In the genomic region with DNA sequence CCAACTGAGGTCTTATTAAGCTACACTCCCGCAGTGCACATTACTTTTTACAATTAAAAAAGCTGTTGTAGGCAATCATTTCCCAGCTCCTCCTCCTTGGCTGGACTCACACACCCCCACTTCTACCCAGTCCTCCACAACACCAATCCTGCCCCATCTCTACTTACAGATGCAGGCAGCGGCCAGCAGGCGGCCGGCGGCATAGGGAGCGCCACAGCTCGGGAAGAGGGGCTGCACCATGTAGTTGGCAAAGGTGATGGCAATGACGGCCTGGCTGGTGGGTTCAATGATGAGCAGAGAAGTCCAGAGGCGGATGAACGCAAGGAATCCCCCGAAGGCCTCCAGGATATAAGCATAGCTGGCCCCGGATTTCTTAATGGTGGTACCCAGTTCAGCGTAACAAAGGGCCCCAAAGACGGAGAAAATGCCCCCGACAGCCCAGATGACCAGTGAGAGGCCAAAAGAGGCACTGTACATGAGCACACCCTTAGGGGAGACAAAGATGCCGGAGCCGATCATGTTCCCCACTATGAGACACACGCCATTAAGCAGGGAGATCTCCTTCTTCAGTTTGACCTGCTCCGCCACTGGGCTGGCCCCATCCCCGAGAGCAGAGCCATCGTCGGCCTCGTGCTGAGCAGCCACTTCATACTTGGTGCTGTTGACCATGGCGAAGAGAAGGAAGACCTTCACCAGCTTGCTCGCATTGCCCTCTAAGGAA, we compare ENCODE assay signal across 7 mouse cellular contexts. TPM values are rescaled to one million over a fixed set of nuclear protein-coding genes. Genes with fewer than 3 reads are reported as not detected.
A peak's percentile ranks its signal among the peaks of the same experiment; 100 is the strongest.
DNase-seq lines count a peak whose midpoint lies in the region; TF ChIP-seq lines count a peak whose summit lies in the region.

No protein-coding gene starts in this region.

- DNase-seq in layer of hippocampus, adult 2 months (ENCODE audit: low spot score in 2 of 2) = no peak
- no peak for DNase-seq in layer of hippocampus, adult 9-11 months
- peak; percentile 58 for DNase-seq in kidney, adult 18-20 months
- DNase-seq in lung, postnatal 10 days = peak; percentile 22
- no peak for DNase-seq in urinary bladder, adult 18-20 months (ENCODE audit: low spot score in 2 of 2)
- no peak for DNase-seq in thymus, adult 18-20 months

- no peak overlapping the region for H3K27ac ChIP-seq in layer of hippocampus, adult 2 months
- H3K27ac ChIP-seq in bone marrow, adult 2 months (ENCODE audit: control insufficient read depth, insufficient read depth, low read depth, low read length, poor library complexity) = peak overlapping the region; percentile 38

- TF ChIP-seq CTCF in layer of hippocampus, adult 2 months (conservative IDR thresholded peaks at IDR 0.05) = peak; percentile 43
- 0 out of 2 replicates have a peak, but pooled peaks have one; percentile 2 for TF ChIP-seq CTCF in bone marrow, adult 2 months (IDR thresholded peaks at IDR 0.05; ENCODE audit: control insufficient read depth, insufficient read depth, low read length)

- H3K4me3 ChIP-seq in layer of hippocampus, adult 2 months = no peak overlapping the region
- peak overlapping the region; percentile 5 for H3K4me3 ChIP-seq in bone marrow, adult 2 months (replicated peaks; ENCODE audit: control insufficient read depth, low read depth, low read length)

- WGBS in bone marrow, adult 2 months = 85% methylated on average over 25 of the region's 25 CpGs

- peaks cover 7% of the 10 kb centered on the region for H3K4me1 ChIP-seq in bone marrow, adult 2 months (ENCODE audit: control insufficient read depth, insufficient read depth, low read length)

- TF ChIP-seq POLR2A in bone marrow, adult 2 months (IDR thresholded peaks at IDR 0.05; ENCODE audit: borderline replicate concordance, control insufficient read depth, low read depth, low read length) = no peak

RNA-seq across cellular contexts. Expression of a gene that starts 9.1 kb away (rescaled TPM):
- total RNA-seq in layer of hippocampus, adult 2 months (2021) = 1 to 10 TPM; 1.4 to 2.0 TPM
- polyA plus RNA-seq in bone marrow, adult 2 months (2011; ENCODE audit: insufficient read depth, insufficient read length, low replicate concordance, missing spikeins) = 5.8 and 15.2 TPM in 2 replicates

RNA-seq across cellular contexts. Expression of a gene that starts 18.2 kb away (rescaled TPM):
- total RNA-seq in layer of hippocampus, adult 2 months (2021) = 100 to 1,000 TPM in 1 of 2 experiments, 10 to 100 TPM in 1; 99.8 to 101 TPM
- polyA plus RNA-seq in bone marrow, adult 2 months (2011; ENCODE audit: insufficient read depth, insufficient read length, low replicate concordance, missing spikeins) = 81.1 and 169 TPM in 2 replicates

RNA-seq across cellular contexts. Expression of a gene that starts 22.9 kb away (rescaled TPM):
- 10 to 100 TPM; 16.1 to 18.4 TPM for total RNA-seq in layer of hippocampus, adult 2 months (2021)
- polyA plus RNA-seq in bone marrow, adult 2 months (2011; ENCODE audit: insufficient read depth, insufficient read length, low replicate concordance, missing spikeins) = 6.7 and 17.2 TPM in 2 replicates

RNA-seq across cellular contexts. Expression of a gene that starts 47.9 kb away (rescaled TPM):
- total RNA-seq in layer of hippocampus, adult 2 months (2021) = 10 to 100 TPM; 52.1 to 54.9 TPM
- polyA plus RNA-seq in bone marrow, adult 2 months (2011; ENCODE audit: insufficient read depth, insufficient read length, low replicate concordance, missing spikeins) = 39.1 and 64.9 TPM in 2 replicates

RNA-seq across cellular contexts. Expression of a gene that starts 55.4 kb away (rescaled TPM):
- 10 to 100 TPM; 28.5 to 30.3 TPM for total RNA-seq in layer of hippocampus, adult 2 months (2021)
- 21.5 and 29.0 TPM in 2 replicates for polyA plus RNA-seq in bone marrow, adult 2 months (2011; ENCODE audit: insufficient read depth, insufficient read length, low replicate concordance, missing spikeins)

Comparison
In these comparisons a context has a peak if more than half of its experiments do, and no peak if none do; other contexts are left out.
1. DNase-seq: peak in kidney, adult 18-20 months (single experiment) and lung, postnatal 10 days (single experiment); none in layer of hippocampus, adult 2 months (0 of 2), layer of hippocampus, adult 9-11 months (single experiment), urinary bladder, adult 18-20 months (0 of 2) and thymus, adult 18-20 months (0 of 2).